Mouse (Mus musculus) neural tube, embryonic 12.5 days (tissue): ENCODE data around the gene Capn3. TPM values are rescaled to one million over a fixed set of nuclear protein-coding genes. Genes with fewer than 3 reads are reported as not detected.

ENCODE experiments used
- ATAC-seq: fragments of 200-750 bp; cut with Nextera tagmentation; 2 replicates; pipeline ENCODE4 v1.8.0; 2017; ENCODE audit warnings: low read depth, mild to moderate bottlenecking, moderate TSS enrichment, moderate library complexity; ENCODE audit not compliant: low FRiP score
- H3K27ac ChIP-seq: fragments of 300-500 bp; sonication (generic); 2 replicates; pipeline ENCODE4 v1.5.1; 2016
- H3K27me3 ChIP-seq: fragments of 300-500 bp; sonication (generic); replicated peaks from 2 replicates; pipeline ENCODE4 v1.6.1; 2016; ENCODE audit warnings: mild to moderate bottlenecking
- H3K36me3 ChIP-seq: fragments of 300-500 bp; sonication (generic); 2 replicates; pipeline ENCODE4 v1.6.1; 2016; ENCODE audit warnings: mild to moderate bottlenecking
- H3K4me1 ChIP-seq: fragments of 300-500 bp; sonication (generic); 2 replicates; pipeline ENCODE4 v1.6.1; 2016
- H3K4me2 ChIP-seq: fragments of 300-500 bp; sonication (generic); replicated peaks from 2 replicates; pipeline ENCODE4 v1.6.1; 2016; ENCODE audit warnings: mild to moderate bottlenecking
- H3K4me3 ChIP-seq: fragments of 300-500 bp; sonication (generic); 2 replicates; pipeline ENCODE4 v1.5.1; 2016
- H3K9ac ChIP-seq: fragments of 300-500 bp; sonication (generic); 2 replicates; pipeline ENCODE4 v1.6.1; 2016; ENCODE audit warnings: mild to moderate bottlenecking
- H3K9me3 ChIP-seq: fragments of 300-500 bp; sonication (generic); 2 replicates; pipeline ENCODE4 v1.6.1; 2016; ENCODE audit warnings: mild to moderate bottlenecking
- WGBS: fragments of 180-500 bp; shearing (Covaris S2); methylation state at CpG from one replicate; pipeline ENCODE4 v1.1.7; 2016; 5-methylcytosine and 5-hydroxymethylcytosine counted together
- polyA plus RNA-seq: library from polyadenylated mRNA; unstranded; fragments of >200 nt; fragmentation: Nextera tagmentation; extraction: Ambion mirVana; gene quantifications from 2 replicates; pipeline ENCODE4 v1.2.1, GENCODE M21; 2016

The Capn3 gene
- polyA plus RNA-seq, 1 experiment from 2014 or later: 0.98 TPM

- no peaks in the 10 kb centered on the region for H3K36me3 ChIP-seq
- ATAC-seq: no peak
- H3K9me3 ChIP-seq: no peaks in the 10 kb centered on the region
- H3K4me3 ChIP-seq: no peak overlapping the region
- H3K27ac ChIP-seq: no peak overlapping the region
- no peak overlapping the region for H3K9ac ChIP-seq
- H3K27me3 ChIP-seq: no peaks in the 10 kb centered on the region
- 76% methylated on average over 4 of the region's 4 CpGs for WGBS
- H3K4me1 ChIP-seq: no peaks in the 10 kb centered on the region
- H3K4me2 ChIP-seq: no peak overlapping the region
These were observed 37.4 kb downstream of the Capn3 start for GRCm38 (mm10) chr2:120493254-120493653.

GRCm38 (mm10) chr2:120496511-120496910, 40.7 kb downstream of the Capn3 start:
- WGBS: 86% methylated on average over 3 of the region's 3 CpGs
- H3K27ac ChIP-seq: no peak overlapping the region
- no peak for ATAC-seq
- no peak overlapping the region for H3K4me3 ChIP-seq
- no peak overlapping the region for H3K4me2 ChIP-seq
- H3K9me3 ChIP-seq: no peaks in the 10 kb centered on the region
- no peak overlapping the region for H3K9ac ChIP-seq
- H3K4me1 ChIP-seq: peaks cover 7% of the 10 kb centered on the region
- no peaks in the 10 kb centered on the region for H3K36me3 ChIP-seq
- no peaks in the 10 kb centered on the region for H3K27me3 ChIP-seq

DNA sequence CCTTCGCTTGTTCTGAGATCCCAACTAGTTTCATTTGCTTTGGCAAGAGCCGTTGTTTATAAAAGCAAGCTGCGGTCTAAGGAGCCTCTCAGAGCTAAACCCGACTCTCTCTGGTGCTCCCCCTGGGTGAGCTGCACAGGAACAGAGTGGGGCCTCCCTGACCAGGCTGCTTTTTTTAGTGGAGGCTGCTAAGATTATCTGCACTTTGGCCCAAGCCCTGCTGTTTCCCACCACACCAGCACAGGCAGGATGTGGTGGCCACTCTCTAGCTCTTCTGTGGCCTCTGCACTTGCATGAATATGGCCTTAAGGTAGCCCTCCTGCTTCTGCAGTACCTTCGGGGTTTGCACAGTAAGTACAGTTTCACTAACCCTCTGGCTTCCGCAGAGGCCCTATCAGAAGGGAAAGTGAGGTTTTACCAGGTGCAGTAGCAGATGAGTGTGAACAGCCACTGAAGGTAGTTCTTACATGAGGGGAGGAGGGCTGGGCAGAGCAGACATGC, 44.2 kb downstream of the Capn3 start:
- Histone ChIP-seq H3K4me3 (no peak overlapping the region), H3K27me3 (no peaks in the 10 kb centered on the region)
- WGBS: 85% methylated on average over 6 of the region's 6 CpGs

GRCm38 (mm10) chr2:120501136-120501918, 45.5 kb downstream of the Capn3 start:
- H3K27me3 ChIP-seq: no peaks in the 10 kb centered on the region
- peaks cover 8% of the 10 kb centered on the region for H3K4me1 ChIP-seq
- H3K4me3 ChIP-seq: no peak overlapping the region
- ATAC-seq: no peak
- H3K9ac ChIP-seq: peak overlapping the region; percentile 14; the same call in 1 of the 2 replicates
- WGBS: 37% methylated on average over 17 of the region's 17 CpGs
- no peak overlapping the region for H3K27ac ChIP-seq
- peaks cover 19% of the 10 kb centered on the region for H3K36me3 ChIP-seq
- no peaks in the 10 kb centered on the region for H3K9me3 ChIP-seq
- H3K4me2 ChIP-seq: no peak overlapping the region

More for the DNA sequence above, 44.2 kb downstream of the Capn3 start:
- Histone ChIP-seq H3K4me2 (no peak overlapping the region), H3K9ac (no peak overlapping the region), H3K27ac (no peak overlapping the region), H3K4me1 (peaks cover 8% of the 10 kb centered on the region), H3K36me3 (peaks cover 7% of the 10 kb centered on the region), H3K9me3 (no peaks in the 10 kb centered on the region)
- no peak for ATAC-seq

DNA sequence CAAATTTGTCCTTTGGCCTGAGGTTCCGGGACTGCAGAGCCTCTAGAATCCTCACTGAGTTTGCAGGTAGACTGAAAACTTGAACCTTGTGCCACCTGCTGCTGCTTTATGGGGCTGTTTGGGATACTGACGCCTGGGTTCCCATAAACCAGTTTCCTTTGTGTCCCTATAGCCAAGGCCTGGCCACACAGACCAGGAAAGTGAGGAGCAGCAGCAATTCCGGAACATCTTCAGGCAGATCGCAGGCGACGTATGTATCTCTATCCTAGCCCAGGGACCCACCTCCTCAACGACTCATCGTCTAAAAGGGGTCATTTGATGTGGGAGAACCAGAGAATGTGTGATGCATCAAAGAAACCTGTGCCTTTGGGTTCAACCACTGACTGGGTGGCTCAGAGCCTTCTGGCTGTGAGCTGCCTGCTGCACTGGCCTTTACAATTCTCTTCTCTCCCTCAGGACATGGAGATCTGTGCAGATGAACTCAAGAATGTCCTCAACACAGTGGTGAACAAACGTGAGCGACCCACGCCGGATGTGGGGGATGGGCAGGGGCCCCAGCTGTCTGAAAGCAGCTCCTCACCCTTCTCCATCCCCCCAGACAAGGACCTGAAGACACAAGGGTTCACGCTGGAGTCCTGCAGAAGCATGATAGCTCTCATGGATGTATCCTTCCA, 46.2 kb downstream of the Capn3 start:
- Histone ChIP-seq H3K4me3 (no peak overlapping the region), H3K36me3 (peaks cover 21% of the 10 kb centered on the region), H3K4me2 (no peak overlapping the region), H3K9ac (no peak overlapping the region), H3K27me3 (no peaks in the 10 kb centered on the region), H3K27ac (no peak overlapping the region), H3K4me1 (peaks cover 8% of the 10 kb centered on the region), H3K9me3 (no peaks in the 10 kb centered on the region)
- WGBS: 63% methylated on average over 13 of the region's 13 CpGs
- ATAC-seq: no peak

- Histone ChIP-seq H3K9me3 (no peaks in the 10 kb centered on the region), H3K4me1 (peaks cover 8% of the 10 kb centered on the region), H3K4me3 (no peak overlapping the region), H3K27me3 (no peaks in the 10 kb centered on the region), H3K36me3 (peaks cover 21% of the 10 kb centered on the region), H3K27ac (no peak overlapping the region), H3K4me2 (no peak overlapping the region), H3K9ac (no peak overlapping the region)
- ATAC-seq: no peak
- 77% methylated on average over 3 of the region's 3 CpGs for WGBS
These were observed 46.8 kb downstream of the Capn3 start for GRCm38 (mm10) chr2:120502605-120502990.

- no peaks in the 10 kb centered on the region for H3K9me3 ChIP-seq
- no peak overlapping the region for H3K4me3 ChIP-seq
- no peak overlapping the region for H3K27ac ChIP-seq
- no peak overlapping the region for H3K4me2 ChIP-seq
- H3K27me3 ChIP-seq: no peaks in the 10 kb centered on the region
- H3K36me3 ChIP-seq: peaks cover 22% of the 10 kb centered on the region
- WGBS: 95% methylated on average over 6 of the region's 6 CpGs
- peaks cover 8% of the 10 kb centered on the region for H3K4me1 ChIP-seq
- ATAC-seq: no peak
- H3K9ac ChIP-seq: no peak overlapping the region
These were observed 47.3 kb downstream of the Capn3 start for GRCm38 (mm10) chr2:120503094-120503493.

DNA sequence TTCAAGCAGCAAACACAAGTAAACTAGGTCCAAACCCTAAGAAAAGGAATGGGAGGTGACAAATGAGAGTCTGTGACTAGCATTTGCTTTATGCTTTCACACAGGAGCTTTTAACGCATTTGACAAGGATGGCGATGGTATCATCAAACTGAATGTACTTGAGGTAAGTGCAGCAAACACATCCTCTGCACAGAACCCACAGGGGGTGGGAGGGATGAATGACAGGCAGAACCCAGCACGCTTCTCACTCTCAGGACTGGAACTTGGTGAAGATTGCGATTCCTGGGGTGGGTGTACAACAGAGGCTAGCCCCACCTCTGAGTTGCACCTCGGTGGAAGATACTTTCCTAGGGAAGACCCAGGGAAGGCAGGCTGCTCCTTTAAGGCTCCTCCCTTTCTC, 48.2 kb downstream of the Capn3 start:
- Histone ChIP-seq H3K4me3 (no peak overlapping the region), H3K9ac (no peak overlapping the region), H3K4me2 (no peak overlapping the region), H3K27me3 (no peaks in the 10 kb centered on the region), H3K4me1 (peaks cover 8% of the 10 kb centered on the region), H3K36me3 (peaks cover 30% of the 10 kb centered on the region), H3K27ac (no peak overlapping the region), H3K9me3 (no peaks in the 10 kb centered on the region)
- ATAC-seq: no peak
- 82% methylated on average over 5 of the region's 5 CpGs for WGBS

DNA sequence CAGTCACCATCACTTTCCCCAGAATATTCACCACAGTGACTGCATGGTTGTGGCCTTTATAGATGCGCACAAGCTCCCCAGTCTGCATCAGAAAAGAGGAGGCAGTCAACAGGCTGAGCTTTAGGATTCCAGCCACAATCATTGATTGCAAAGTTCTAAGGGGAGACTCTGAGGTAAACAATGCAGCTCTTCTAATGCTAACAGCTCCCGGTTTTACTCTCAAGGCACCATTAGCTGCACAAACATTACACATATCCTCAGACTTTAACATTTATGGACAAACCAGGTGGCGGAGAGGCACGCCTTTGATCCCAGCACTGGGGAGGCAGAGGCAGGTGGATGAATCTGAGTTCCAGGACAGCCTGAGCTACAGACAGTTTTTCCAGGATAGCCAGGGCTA, 58.4 kb downstream of the Capn3 start:
- peaks cover 82% of the 10 kb centered on the region for H3K36me3 ChIP-seq
- no peak overlapping the region for H3K9ac ChIP-seq
- H3K4me3 ChIP-seq: no peak overlapping the region
- H3K9me3 ChIP-seq: no peaks in the 10 kb centered on the region
- no peak overlapping the region for H3K27ac ChIP-seq
- H3K4me2 ChIP-seq: no peak overlapping the region
- H3K4me1 ChIP-seq: no peaks in the 10 kb centered on the region
- no peak for ATAC-seq
- 93% methylated on average over 4 of the region's 4 CpGs for WGBS
- H3K27me3 ChIP-seq: no peaks in the 10 kb centered on the region

DNA sequence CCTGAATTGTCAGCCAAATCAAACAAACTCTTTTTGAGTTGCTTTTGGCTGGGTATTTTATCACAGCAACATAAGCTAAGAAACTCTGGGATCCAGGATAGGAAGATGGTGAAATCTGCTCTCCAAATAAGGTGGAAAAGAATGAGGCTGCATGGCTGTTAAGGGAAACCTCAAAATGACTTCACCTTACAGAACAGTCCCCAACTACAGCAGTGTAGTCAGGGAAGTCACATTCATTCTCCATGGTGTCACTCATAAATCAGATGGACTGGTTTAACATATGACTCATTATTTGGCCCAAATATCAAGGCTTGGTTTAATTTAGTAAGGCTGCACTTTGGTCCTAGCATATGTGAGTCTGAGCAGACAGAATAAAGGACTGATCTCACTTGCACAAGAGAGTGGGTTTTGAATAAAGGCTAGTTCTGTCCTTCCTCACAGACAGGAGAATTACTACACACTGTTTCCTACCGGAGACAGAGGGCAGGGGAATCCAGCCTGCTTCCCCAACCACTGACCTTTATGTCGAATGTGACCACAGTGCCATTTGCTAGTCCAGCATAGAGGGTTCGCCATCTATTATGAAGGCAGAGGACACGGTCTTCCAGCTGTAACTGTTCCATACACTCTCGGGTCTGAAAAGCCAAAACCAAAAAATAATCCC, 62.9 kb downstream of the Capn3 start:
- H3K9ac ChIP-seq: no peak overlapping the region
- no peak overlapping the region for H3K4me3 ChIP-seq
- H3K9me3 ChIP-seq: no peaks in the 10 kb centered on the region
- no peaks in the 10 kb centered on the region for H3K4me1 ChIP-seq
- peaks cover 92% of the 10 kb centered on the region for H3K36me3 ChIP-seq
- no peak overlapping the region for H3K4me2 ChIP-seq
- ATAC-seq: no peak
- H3K27ac ChIP-seq: no peak overlapping the region
- H3K27me3 ChIP-seq: no peaks in the 10 kb centered on the region
- 91% methylated on average over 5 of the region's 5 CpGs for WGBS

DNA sequence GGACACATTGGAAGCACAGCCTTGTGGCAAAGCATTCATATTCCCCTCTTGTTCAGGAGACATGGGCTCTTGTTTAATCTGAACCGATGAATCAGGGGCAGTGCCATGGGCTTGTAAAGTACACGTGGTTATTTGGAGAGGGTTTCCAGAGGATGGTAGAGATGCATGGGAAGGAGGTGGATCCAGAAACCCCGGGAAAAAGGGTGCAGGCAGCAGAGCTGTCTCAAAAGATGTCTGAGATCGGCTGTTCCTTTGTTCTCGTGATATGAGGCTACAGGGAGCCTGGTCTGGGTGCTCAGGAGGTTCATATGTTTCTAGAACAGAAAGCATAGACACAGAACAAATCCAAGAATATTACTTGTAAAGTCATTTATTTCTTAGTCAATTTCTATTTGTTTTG, 71.0 kb downstream of the Capn3 start:
- Histone ChIP-seq H3K4me2 (no peak overlapping the region), H3K4me3 (no peak overlapping the region), H3K36me3 (peaks cover 94% of the 10 kb centered on the region), H3K9ac (no peak overlapping the region), H3K4me1 (no peaks in the 10 kb centered on the region), H3K27me3 (no peaks in the 10 kb centered on the region), H3K27ac (no peak overlapping the region), H3K9me3 (no peaks in the 10 kb centered on the region)
- ATAC-seq: no peak
- WGBS: 91% methylated on average over 5 of the region's 5 CpGs

- no peaks in the 10 kb centered on the region for H3K9me3 ChIP-seq
- H3K36me3 ChIP-seq: peaks cover 89% of the 10 kb centered on the region
- no peaks in the 10 kb centered on the region for H3K4me1 ChIP-seq
- H3K4me3 ChIP-seq: no peak overlapping the region
- ATAC-seq: no peak
- no peak overlapping the region for H3K4me2 ChIP-seq
- H3K9ac ChIP-seq: no peak overlapping the region
- H3K27ac ChIP-seq: no peak overlapping the region
- no peaks in the 10 kb centered on the region for H3K27me3 ChIP-seq
These were observed 73.7 kb downstream of the Capn3 start for GRCm38 (mm10) chr2:120529531-120529930.
